Mouse (Mus musculus): ENCODE results near the gene Naa50. TPM values are rescaled to one million over a fixed set of nuclear protein-coding genes. Genes with fewer than 3 reads are reported as not detected.

Naa50 gene
- polyA plus RNA-seq (2015; fragmentation: Nextera tagmentation; extraction: Ambion mirVana), result 208 and 221 TPM in 2 replicates

GRCm38 (mm10) chr16:44139536-44140185 is at the start of gene Naa50, which contains the start of gene Atp6v1a:
TSS of gene Naa50 (plus strand) at chr16:44139830.
TSS of gene Atp6v1a (minus strand) at chr16:44139705.

GRCm38 (mm10) chr16:44173155-44173941 is 33.7 kb downstream of the Naa50 start, which contains the start of gene Usf3:
TSS of gene Usf3 (plus strand) at chr16:44173246.

Other genes with a start within 250 kb of the Naa50 start
- gene Qtrt2, start 213.0 kb upstream of the Naa50 start, polyA plus RNA-seq (2015; fragmentation: Nextera tagmentation; extraction: Ambion mirVana), result 6.6 and 6.7 TPM in 2 replicates
- 0.08 and 0.10 TPM in 2 replicates for gene Zdhhc23, start 160.0 kb upstream of the Naa50 start, polyA plus RNA-seq (2015; fragmentation: Nextera tagmentation; extraction: Ambion mirVana)
- 1.1 and 1.2 TPM in 2 replicates for gene Gramd1c, start 76.5 kb upstream of the Naa50 start, polyA plus RNA-seq (2015; fragmentation: Nextera tagmentation; extraction: Ambion mirVana)
- gene Atp6v1a, start 125 bp upstream of the Naa50 start, polyA plus RNA-seq (2015; fragmentation: Nextera tagmentation; extraction: Ambion mirVana), result 25.1 and 25.4 TPM in 2 replicates
- 4.8 and 5.2 TPM in 2 replicates for gene Usf3, start 33.4 kb downstream of the Naa50 start, polyA plus RNA-seq (2015; fragmentation: Nextera tagmentation; extraction: Ambion mirVana)
- 0.16 and 0.53 TPM in 2 replicates for gene Sidt1, start 193.4 kb downstream of the Naa50 start, polyA plus RNA-seq (2015; fragmentation: Nextera tagmentation; extraction: Ambion mirVana)
- gene Spice1, start 207.3 kb downstream of the Naa50 start, polyA plus RNA-seq (2015; fragmentation: Nextera tagmentation; extraction: Ambion mirVana), result 11.0 and 11.1 TPM in 2 replicates